Mouse (Mus musculus) liver (tissue): Measurements from ENCODE around the gene Imp4.

Experiments used
- DNase-seq: peaks from one replicate; pipeline ENCODE4 v3.0.0-alpha.2; 2020; ENCODE audit warnings: mixed read lengths

Gene Imp4

GRCm38 (mm10) chr1:34462766-34463165 is 23.1 kb downstream of the Imp4 start:
- DNase-seq = peak; percentile 85

GRCm38 (mm10) chr1:34464310-34464817 is 24.7 kb downstream of the Imp4 start:
- DNase-seq = no peak

GRCm38 (mm10) chr1:34465445-34465844 is 25.8 kb downstream of the Imp4 start:
- no peak for DNase-seq

GRCm38 (mm10) chr1:34468051-34468450 is 28.4 kb downstream of the Imp4 start:
- DNase-seq = no peak

- DNase-seq = no peak
Measured at GRCm38 (mm10) chr1:34468500-34468899, 28.8 kb downstream of the Imp4 start.

- no peak for DNase-seq
Measured at GRCm38 (mm10) chr1:34469801-34470200, 30.1 kb downstream of the Imp4 start.

GRCm38 (mm10) chr1:34472427-34473300 is 33.0 kb downstream of the Imp4 start:
- peak; percentile 73 for DNase-seq

- no peak for DNase-seq
Measured at GRCm38 (mm10) chr1:34478891-34479655, 39.4 kb downstream of the Imp4 start.

GRCm38 (mm10) chr1:34480801-34481200 is 41.1 kb downstream of the Imp4 start:
- no peak for DNase-seq

GRCm38 (mm10) chr1:34481920-34482669 is 42.4 kb downstream of the Imp4 start:
- DNase-seq = no peak

- DNase-seq = no peak
Measured at GRCm38 (mm10) chr1:34484470-34484869, 44.8 kb downstream of the Imp4 start.

- peak; percentile 48 for DNase-seq
Measured at GRCm38 (mm10) chr1:34485461-34486188, 46.0 kb downstream of the Imp4 start.

GRCm38 (mm10) chr1:34487383-34487782 is 47.7 kb downstream of the Imp4 start:
- DNase-seq = no peak

GRCm38 (mm10) chr1:34489852-34490541 is 50.3 kb downstream of the Imp4 start:
- no peak for DNase-seq

GRCm38 (mm10) chr1:34491480-34491879 is 51.8 kb downstream of the Imp4 start:
- no peak for DNase-seq
